Mouse (Mus musculus): ENCODE measurements around the gene Entpd6.

DNA sequence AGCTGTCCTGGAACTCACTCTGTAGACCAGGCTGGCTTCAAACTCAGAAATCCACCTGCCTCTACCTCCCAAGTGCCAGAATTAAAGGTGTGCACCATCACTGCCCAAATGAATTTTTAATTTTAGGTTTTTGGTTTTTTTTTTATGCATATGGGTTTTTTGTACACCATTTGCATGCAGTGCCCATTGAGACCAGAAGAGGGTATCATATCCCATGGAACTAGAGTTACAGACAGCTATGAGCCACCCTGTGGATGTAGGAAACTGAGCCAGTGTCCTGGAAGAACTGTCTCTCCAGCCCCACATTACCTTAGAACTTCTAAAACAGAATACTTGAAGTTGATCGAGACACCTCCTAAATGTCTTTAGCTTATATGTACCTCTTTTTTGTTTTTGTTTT is 54.2 kb downstream of the Entpd6 start:
- peak; percentile 75 for TF ChIP-seq CTCF (IDR thresholded peaks at IDR 0.05; ENCODE audit: low read depth)
- no peak for TF ChIP-seq EP300 (optimal IDR thresholded peaks at IDR 0.05)
